Mouse (Mus musculus) stomach, embryonic 15.5 days (tissue): ENCODE data around the gene Mapk1ip1l. TPM values are rescaled to one million over a fixed set of nuclear protein-coding genes. Genes with fewer than 3 reads are reported as not detected.

Experiments
- ATAC-seq: fragments of 200-750 bp; cut with Nextera tagmentation; 2 replicates; pipeline ENCODE4 v1.8.0; 2017; ENCODE audit warnings: low read depth, moderate number of reproducible peaks, moderate TSS enrichment; ENCODE audit not compliant: insufficient read depth, low FRiP score
- H3K27ac ChIP-seq: fragments of 300-500 bp; sonication (generic); 2 replicates; pipeline ENCODE4 v1.5.1; 2015; ENCODE audit warnings: mild to moderate bottlenecking, inconsistent platforms
- H3K27me3 ChIP-seq: fragments of 300-500 bp; sonication (generic); replicated peaks from 2 replicates; pipeline ENCODE4 v1.6.1; 2015; ENCODE audit warnings: inconsistent platforms
- H3K36me3 ChIP-seq: fragments of 300-500 bp; sonication (generic); 2 replicates; pipeline ENCODE4 v1.6.1; 2015; ENCODE audit warnings: inconsistent platforms
- H3K4me1 ChIP-seq: fragments of 300-500 bp; sonication (generic); 2 replicates; pipeline ENCODE4 v1.6.1; 2015; ENCODE audit warnings: inconsistent platforms
- H3K4me2 ChIP-seq: fragments of 300-500 bp; sonication (generic); 2 replicates; pipeline ENCODE4 v1.6.1; 2015; ENCODE audit warnings: mild to moderate bottlenecking, inconsistent platforms
- H3K4me3 ChIP-seq: fragments of 300-500 bp; sonication (generic); replicated peaks from 2 replicates; pipeline ENCODE4 v1.5.1; 2015; ENCODE audit warnings: inconsistent platforms
- H3K9ac ChIP-seq: fragments of 300-500 bp; sonication (generic); 2 replicates; pipeline ENCODE4 v1.6.1; 2015; ENCODE audit warnings: inconsistent platforms
- H3K9me3 ChIP-seq: fragments of 300-500 bp; sonication (generic); 2 replicates; pipeline ENCODE4 v1.6.1; 2016; ENCODE audit warnings: inconsistent platforms
- WGBS: fragments of 180-500 bp; shearing (Covaris S2); methylation state at CpG from one replicate; pipeline ENCODE4 v1.1.7; 2015; 5-methylcytosine and 5-hydroxymethylcytosine counted together
- polyA plus RNA-seq: library from polyadenylated mRNA; unstranded; fragments of >200 nt; fragmentation: Nextera tagmentation; extraction: Ambion mirVana; gene quantifications from 2 replicates; pipeline ENCODE4 v1.2.1, GENCODE M21; 2015

Mapk1ip1l gene
- polyA plus RNA-seq, 1 experiment from 2014 or later: 55.3 TPM

DNA sequence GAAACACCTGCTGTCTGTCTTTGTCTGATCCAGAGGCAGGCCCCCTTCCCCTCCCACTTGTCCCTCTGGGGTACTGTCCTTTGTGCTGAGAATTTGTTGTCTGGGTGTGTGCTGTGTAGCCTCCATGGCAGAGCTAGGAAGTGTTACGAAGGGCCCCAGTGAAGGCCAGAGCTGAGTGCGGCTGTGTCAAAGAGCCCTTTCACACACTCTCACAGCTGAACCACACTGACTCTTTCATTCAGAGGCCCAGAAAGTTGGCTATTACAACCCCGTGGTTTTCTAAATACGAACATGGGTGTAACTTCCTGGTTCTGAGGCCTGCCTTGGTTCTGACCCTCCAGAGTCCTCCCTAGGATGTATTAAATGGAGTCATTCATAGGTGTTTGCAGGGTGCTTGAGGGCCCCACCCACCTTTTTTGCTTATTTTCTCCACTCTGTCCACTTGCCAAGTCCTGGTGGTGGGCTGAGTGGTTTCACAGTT, 43.8 kb downstream of the Mapk1ip1l start:
- Histone ChIP-seq H3K4me3 (no peak overlapping the region), H3K36me3 (no peaks in the 10 kb centered on the region), H3K4me1 (no peaks in the 10 kb centered on the region), H3K4me2 (no peak overlapping the region), H3K9ac (no peak overlapping the region), H3K27me3 (no peaks in the 10 kb centered on the region), H3K9me3 (no peaks in the 10 kb centered on the region), H3K27ac (no peak overlapping the region)
- 66% methylated on average over 4 of the region's 4 CpGs for whole genome bisulfite sequencing
- ATAC-seq: no peak

DNA sequence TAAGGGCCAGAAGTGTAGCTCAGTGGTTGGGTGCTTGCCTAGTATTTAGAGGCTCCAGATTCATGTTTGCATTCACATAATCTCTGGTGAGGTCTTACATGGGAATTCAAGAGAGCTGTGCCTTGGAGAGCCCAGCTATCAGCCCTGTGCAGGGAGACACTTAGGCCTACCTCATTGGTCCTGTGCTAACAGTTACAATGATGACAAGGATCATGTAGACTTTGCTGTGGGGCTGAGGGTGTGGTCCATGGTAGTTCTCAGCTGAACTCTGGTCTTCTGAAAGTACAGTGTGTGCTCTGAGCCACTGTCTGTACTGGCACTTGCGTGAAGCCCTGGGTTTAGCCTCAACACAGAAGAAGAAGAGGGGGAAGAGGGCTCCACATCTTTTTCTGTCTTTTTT, 48.6 kb downstream of the Mapk1ip1l start:
- H3K4me3 ChIP-seq: no peak overlapping the region

DNA sequence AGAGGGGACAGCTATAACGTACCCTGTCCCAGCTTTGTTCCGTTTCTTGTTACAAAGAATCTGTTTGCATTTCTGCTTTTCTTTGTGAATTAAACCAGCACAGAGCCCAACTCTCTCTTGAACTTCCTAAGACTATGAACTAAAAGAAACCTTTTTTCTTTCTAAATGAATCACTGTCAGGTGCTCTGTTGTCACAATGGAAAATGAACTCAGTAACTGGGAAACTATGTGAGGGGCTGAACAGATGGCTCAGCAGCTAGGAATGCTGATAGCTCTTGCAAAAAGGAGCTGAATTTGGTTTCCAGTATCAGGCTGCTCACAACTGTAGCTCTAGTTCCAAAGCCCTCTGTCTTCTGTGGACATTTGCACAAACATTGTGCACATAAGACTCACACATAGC, 52.9 kb downstream of the Mapk1ip1l start:
- Histone ChIP-seq H3K4me3 (no peak overlapping the region), H3K9me3 (no peaks in the 10 kb centered on the region), H3K4me1 (no peaks in the 10 kb centered on the region), H3K27me3 (no peaks in the 10 kb centered on the region), H3K27ac (no peak overlapping the region), H3K4me2 (no peak overlapping the region), H3K36me3 (no peaks in the 10 kb centered on the region), H3K9ac (no peak overlapping the region)
- no peak for ATAC-seq
- 71% methylated on average over 2 of the region's 2 CpGs for WGBS

More for the DNA sequence above, 48.6 kb downstream of the Mapk1ip1l start:
- Histone ChIP-seq H3K36me3 (no peaks in the 10 kb centered on the region), H3K27me3 (no peaks in the 10 kb centered on the region), H3K9me3 (no peaks in the 10 kb centered on the region), H3K9ac (no peak overlapping the region), H3K4me2 (no peak overlapping the region), H3K27ac (no peak overlapping the region), H3K4me1 (no peaks in the 10 kb centered on the region)
- no peak for ATAC-seq
- WGBS: 83% methylated on average over 1 of the region's 1 CpGs

DNA sequence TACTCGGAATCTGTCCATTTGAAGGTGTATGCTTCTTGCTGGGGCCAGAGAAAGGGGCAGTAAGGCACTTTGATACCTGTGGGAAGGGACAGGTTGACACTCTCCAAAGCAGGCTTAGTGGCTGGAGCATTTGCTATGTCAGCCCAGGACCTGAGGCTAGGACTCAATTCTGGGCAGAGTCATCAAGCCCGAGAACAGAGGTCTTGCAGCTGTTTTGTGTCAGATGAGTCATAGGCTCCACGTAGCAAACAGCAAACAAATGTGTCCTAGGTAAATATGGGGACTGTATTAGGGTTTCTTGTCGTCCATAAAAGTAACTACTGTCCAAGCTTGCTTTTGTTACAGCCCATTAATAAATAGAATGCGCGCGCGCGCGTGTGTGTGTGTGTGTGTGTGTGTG, 54.2 kb downstream of the Mapk1ip1l start:
- no peaks in the 10 kb centered on the region for H3K36me3 ChIP-seq
- H3K9ac ChIP-seq: no peak overlapping the region
- no peaks in the 10 kb centered on the region for H3K9me3 ChIP-seq
- H3K27me3 ChIP-seq: no peaks in the 10 kb centered on the region
- 86% methylated on average over 10 of the region's 10 CpGs for WGBS
- ATAC-seq: no peak
- no peak overlapping the region for H3K27ac ChIP-seq
- H3K4me2 ChIP-seq: no peak overlapping the region
- H3K4me1 ChIP-seq: no peaks in the 10 kb centered on the region
- H3K4me3 ChIP-seq: no peak overlapping the region

DNA sequence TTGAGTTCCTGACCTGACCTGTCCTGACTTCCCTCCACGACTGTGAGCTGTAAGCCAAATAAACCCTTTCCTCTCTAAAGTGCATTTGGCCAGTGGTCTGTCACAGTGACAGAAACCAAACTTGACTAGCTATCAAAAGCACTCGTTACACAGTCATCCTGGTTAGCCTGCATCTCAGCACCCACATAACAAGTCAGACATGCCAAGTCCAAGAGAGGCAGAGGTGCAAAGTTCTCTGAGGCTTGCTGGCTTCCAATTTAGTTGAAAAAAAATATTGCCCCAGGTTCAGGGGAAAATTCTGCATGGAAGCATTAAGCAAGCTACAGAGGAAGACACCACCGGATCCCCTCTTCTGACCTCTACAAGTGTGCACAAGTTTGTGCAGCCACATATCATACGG, 55.2 kb downstream of the Mapk1ip1l start:
- no peak overlapping the region for H3K9ac ChIP-seq
- no peak overlapping the region for H3K27ac ChIP-seq

DNA sequence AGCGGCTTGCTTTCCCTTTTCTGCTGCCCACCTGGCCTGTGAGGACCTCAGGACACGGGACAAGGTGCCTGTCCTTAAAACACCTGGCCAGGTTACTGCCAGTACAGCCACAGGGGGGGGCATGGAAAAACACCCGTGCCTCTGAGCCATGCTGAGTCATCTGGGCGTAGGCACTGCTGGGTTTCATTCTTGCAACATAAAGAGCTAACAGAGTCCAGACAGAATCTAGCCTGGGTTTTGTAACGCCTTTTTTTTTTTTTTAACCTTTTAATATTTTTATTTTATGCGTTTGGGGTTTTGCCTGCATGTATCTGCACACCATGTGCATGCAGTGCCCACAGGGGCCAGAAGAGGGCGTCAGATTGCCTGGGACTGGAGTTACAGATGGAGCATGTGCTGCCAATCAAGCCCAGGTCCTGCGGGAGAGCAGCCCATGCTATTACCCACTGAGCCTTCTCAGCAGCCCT, 56.1 kb downstream of the Mapk1ip1l start:
- ATAC-seq: 0 out of 2 replicates have a peak, but pooled peaks have one; percentile 27
- Histone ChIP-seq H3K4me2 (no peak overlapping the region), H3K4me3 (no peak overlapping the region), H3K27me3 (no peaks in the 10 kb centered on the region), H3K9me3 (no peaks in the 10 kb centered on the region), H3K4me1 (no peaks in the 10 kb centered on the region), H3K9ac (no peak overlapping the region), H3K36me3 (no peaks in the 10 kb centered on the region), H3K27ac (peak overlapping the region; percentile 27; the same call in 1 of the 2 replicates)
- 57% methylated on average over 8 of the region's 8 CpGs for WGBS

More for the DNA sequence above, 55.2 kb downstream of the Mapk1ip1l start:
- Histone ChIP-seq H3K36me3 (no peaks in the 10 kb centered on the region), H3K4me1 (no peaks in the 10 kb centered on the region), H3K4me3 (no peak overlapping the region), H3K9me3 (no peaks in the 10 kb centered on the region), H3K4me2 (no peak overlapping the region), H3K27me3 (no peaks in the 10 kb centered on the region)
- no peak for ATAC-seq
- WGBS: 79% methylated on average over 4 of the region's 4 CpGs

DNA sequence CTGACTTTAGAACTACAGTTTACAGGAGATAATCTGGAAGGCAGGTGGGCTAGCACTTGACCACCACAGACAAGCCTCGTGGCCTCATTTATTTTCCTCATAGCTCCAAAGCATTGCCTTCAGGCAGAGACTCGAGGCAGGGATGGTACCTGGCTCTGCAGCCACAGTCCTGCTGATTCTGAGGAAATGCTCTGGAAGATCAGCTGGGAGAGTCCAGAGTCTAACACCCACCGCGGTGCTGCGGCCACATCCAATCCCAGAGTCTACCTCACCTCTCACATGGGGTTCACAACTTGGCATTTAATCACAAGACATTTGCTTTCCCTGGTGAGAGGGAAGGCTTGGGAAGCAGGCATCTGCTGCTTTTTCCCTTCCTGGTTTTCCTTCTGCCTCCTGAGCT, 56.9 kb downstream of the Mapk1ip1l start:
- H3K27me3 ChIP-seq: no peaks in the 10 kb centered on the region
- H3K9me3 ChIP-seq: no peaks in the 10 kb centered on the region
- H3K4me2 ChIP-seq: no peak overlapping the region
- 53% methylated on average over 5 of the region's 5 CpGs for WGBS
- H3K4me1 ChIP-seq: no peaks in the 10 kb centered on the region
- no peak overlapping the region for H3K9ac ChIP-seq
- H3K4me3 ChIP-seq: no peak overlapping the region
- H3K36me3 ChIP-seq: no peaks in the 10 kb centered on the region
- ATAC-seq: no peak
- H3K27ac ChIP-seq: no peak overlapping the region

DNA sequence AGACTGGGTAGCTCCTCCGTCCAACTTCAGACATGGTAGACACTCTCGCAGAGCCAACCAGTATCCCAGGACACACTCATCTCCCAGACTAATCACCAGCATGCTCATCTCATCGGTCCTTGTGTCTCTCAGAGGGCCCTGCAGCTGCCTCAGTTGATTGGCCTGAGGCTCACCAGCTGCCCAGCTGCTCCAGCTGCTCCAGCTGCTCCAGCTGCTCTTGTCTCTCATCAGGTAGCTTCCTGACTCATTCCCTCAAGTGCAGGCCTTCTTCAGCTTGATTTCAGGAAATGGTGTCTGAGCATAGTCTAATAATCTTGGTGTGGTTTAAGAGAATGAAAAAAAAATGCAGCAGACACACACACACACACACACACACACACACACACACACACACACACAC, 58.6 kb downstream of the Mapk1ip1l start:
- Histone ChIP-seq H3K27ac (no peak overlapping the region), H3K36me3 (no peaks in the 10 kb centered on the region), H3K4me2 (no peak overlapping the region), H3K27me3 (no peaks in the 10 kb centered on the region), H3K4me1 (no peaks in the 10 kb centered on the region), H3K9me3 (no peaks in the 10 kb centered on the region), H3K9ac (no peak overlapping the region), H3K4me3 (no peak overlapping the region)
- ATAC-seq: no peak
- WGBS: 79% methylated on average over 3 of the region's 3 CpGs

DNA sequence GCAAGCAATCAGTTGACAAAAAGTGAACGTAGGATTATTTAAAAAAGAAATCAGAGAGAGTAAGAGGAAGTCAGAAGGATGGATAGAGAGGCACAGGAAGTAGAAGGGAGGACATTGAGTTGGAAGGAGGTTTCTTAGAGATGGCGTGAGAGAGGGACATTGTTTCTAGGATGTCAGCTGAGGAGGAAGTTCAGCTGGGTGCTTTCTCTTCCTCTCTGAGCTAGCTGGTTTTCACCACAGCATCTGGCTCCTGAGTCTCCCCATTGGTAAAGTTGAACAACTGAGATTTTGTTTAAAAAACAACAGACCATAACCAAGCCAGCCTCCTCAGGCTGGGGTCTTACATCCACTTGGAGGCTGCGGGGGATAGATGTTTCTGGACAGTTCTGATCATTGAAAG, 61.5 kb downstream of the Mapk1ip1l start:
- H3K27ac ChIP-seq: no peak overlapping the region
- no peaks in the 10 kb centered on the region for H3K27me3 ChIP-seq
- no peaks in the 10 kb centered on the region for H3K9me3 ChIP-seq
- H3K36me3 ChIP-seq: no peaks in the 10 kb centered on the region
- H3K4me1 ChIP-seq: 0 out of 2 replicates have a peak, but pooled peaks cover under 1% of the 10 kb centered on the region
- no peak for ATAC-seq
- 46% methylated on average over 3 of the region's 3 CpGs for WGBS
- no peak overlapping the region for H3K4me2 ChIP-seq
- no peak overlapping the region for H3K4me3 ChIP-seq
- H3K9ac ChIP-seq: no peak overlapping the region

DNA sequence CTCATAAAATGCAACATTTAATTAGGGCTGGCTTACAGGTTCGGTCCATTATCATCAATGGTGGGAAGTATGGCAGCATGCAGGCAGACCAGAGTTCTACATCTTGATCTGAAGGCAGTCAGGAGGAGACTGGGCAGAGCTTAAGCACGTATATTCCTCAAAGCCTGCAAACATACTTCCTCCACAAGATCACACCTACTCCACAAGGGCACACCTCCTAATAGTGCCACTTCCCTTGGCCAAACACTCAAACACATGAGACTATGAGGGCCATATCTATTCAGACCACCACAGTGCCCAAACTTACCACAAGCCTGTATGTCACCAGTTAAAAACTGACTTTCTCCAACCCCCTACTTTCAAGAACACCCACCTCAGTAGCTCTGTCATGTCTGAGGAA, 63.4 kb downstream of the Mapk1ip1l start:
- no peak overlapping the region for H3K9ac ChIP-seq
- no peak overlapping the region for H3K27ac ChIP-seq
- no peaks in the 10 kb centered on the region for H3K27me3 ChIP-seq
- H3K9me3 ChIP-seq: no peaks in the 10 kb centered on the region
- no peak overlapping the region for H3K4me2 ChIP-seq
- peaks cover 6% of the 10 kb centered on the region; the same call in 1 of the 2 replicates for H3K4me1 ChIP-seq
- no peak overlapping the region for H3K4me3 ChIP-seq
- no peak for ATAC-seq
- WGBS: 73% methylated on average over 2 of the region's 2 CpGs
- H3K36me3 ChIP-seq: no peaks in the 10 kb centered on the region

DNA sequence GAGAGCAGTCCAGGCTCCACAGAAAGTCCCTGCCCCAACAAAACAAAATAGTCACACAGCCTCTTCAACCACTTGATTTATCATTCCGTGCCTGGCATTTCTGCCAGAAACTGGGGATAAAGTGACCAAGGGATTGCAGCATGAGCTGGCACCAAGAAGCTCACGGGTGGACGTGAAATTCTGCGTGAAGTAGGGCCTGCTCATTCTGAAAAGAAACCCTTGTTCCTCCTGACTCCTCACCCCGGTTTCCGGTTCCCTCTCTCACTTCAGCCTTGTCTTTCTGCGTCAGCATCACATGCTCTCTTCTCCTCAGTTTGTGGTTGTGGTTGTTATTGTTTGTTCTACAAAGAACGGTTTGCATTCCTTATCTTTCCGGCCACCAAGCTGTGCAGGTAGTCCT, 63.8 kb downstream of the Mapk1ip1l start:
- ATAC-seq: no peak
- 74% methylated on average over 9 of the region's 9 CpGs for WGBS
- H3K4me2 ChIP-seq: no peak overlapping the region
- H3K36me3 ChIP-seq: no peaks in the 10 kb centered on the region
- no peak overlapping the region for H3K9ac ChIP-seq
- no peaks in the 10 kb centered on the region for H3K27me3 ChIP-seq
- H3K4me3 ChIP-seq: no peak overlapping the region
- no peaks in the 10 kb centered on the region for H3K9me3 ChIP-seq
- peaks cover 10% of the 10 kb centered on the region; the same call in 1 of the 2 replicates for H3K4me1 ChIP-seq
- no peak overlapping the region for H3K27ac ChIP-seq

DNA sequence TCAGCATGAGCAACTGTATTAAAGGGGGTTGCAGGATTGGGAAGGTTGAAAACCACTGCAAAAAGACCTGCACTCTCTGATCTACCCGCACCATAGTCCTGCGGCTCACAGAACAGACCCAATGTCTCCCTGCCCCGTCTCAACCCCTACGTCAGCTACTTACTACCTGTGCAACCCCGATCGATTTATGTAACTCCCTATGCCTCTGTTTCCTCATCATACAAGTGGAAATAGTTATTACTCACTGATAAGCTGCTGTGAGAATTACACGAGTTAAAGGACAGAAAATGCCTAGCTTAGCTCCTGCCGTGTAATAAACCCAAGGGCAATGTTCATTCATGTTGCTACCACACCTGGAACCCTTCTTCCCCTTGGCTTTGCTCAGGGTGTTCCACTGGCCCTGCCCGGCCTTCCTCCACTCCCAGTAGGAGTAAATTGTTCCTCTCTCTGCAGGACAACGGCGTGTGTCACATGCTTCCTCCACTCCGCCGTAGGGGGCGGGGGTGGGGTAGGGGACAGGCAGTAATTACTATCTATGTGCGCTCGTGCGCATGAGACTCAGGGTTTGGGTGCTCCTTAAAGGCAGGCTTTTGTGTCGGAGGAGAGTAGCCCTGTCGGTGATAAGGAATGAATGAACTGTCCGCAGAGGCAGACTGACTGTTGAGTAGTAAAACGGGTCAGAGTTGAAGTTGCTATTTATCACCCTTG, 66.8 kb downstream of the Mapk1ip1l start:
- no peak overlapping the region for H3K4me3 ChIP-seq
- H3K36me3 ChIP-seq: no peaks in the 10 kb centered on the region
- H3K9me3 ChIP-seq: no peaks in the 10 kb centered on the region
- ATAC-seq: peak; percentile 45
- H3K27ac ChIP-seq: 0 out of 2 replicates have a peak overlapping the region, but pooled peaks have one; percentile 83
- WGBS: 33% methylated on average over 21 of the region's 21 CpGs
- H3K27me3 ChIP-seq: no peaks in the 10 kb centered on the region
- peak overlapping the region; percentile 32 for H3K4me2 ChIP-seq
- H3K4me1 ChIP-seq: peaks cover 19% of the 10 kb centered on the region
- H3K9ac ChIP-seq: no peak overlapping the region
